Mouse (Mus musculus): ENCODE data around the gene Col6a6. TPM values are rescaled to one million over a fixed set of nuclear protein-coding genes. Genes with fewer than 3 reads are reported as not detected.

Gene Col6a6
- polyA plus RNA-seq, 1 experiment from 2014 or later, result 1.2 TPM

- no peak overlapping the region for H3K4me3 ChIP-seq
- H3K9ac ChIP-seq, result no peak overlapping the region
- H3K4me2 ChIP-seq, result no peak overlapping the region
- no peaks in the 10 kb centered on the region for H3K36me3 ChIP-seq
- WGBS, result 68% methylated on average over 2 of the region's 2 CpGs
- H3K9me3 ChIP-seq, result no peaks in the 10 kb centered on the region
- ATAC-seq (ENCODE audit: borderline replicate concordance, extremely low read depth, low FRiP score, low TSS enrichment), result no peak
- peaks cover 21% of the 10 kb centered on the region; the same call in 1 of the 2 replicates for H3K4me1 ChIP-seq
- no peak overlapping the region for H3K27ac ChIP-seq
- no peaks in the 10 kb centered on the region for H3K27me3 ChIP-seq
Measured at GRCm38 (mm10) chr9:105765891-105766290, 62.1 kb downstream of the Col6a6 start.

GRCm38 (mm10) chr9:105764681-105765080 is 63.3 kb downstream of the Col6a6 start:
- Histone ChIP-seq H3K27me3 (no peaks in the 10 kb centered on the region), H3K36me3 (no peaks in the 10 kb centered on the region), H3K4me2 (no peak overlapping the region), H3K9ac (no peak overlapping the region), H3K27ac (peak overlapping the region; percentile 82), H3K4me3 (no peak overlapping the region), H3K9me3 (no peaks in the 10 kb centered on the region), H3K4me1 (peaks cover 13% of the 10 kb centered on the region; the same call in 1 of the 2 replicates)
- 41% methylated on average over 5 of the region's 5 CpGs for WGBS
- no peak for ATAC-seq (ENCODE audit: borderline replicate concordance, extremely low read depth, low FRiP score, low TSS enrichment)

GRCm38 (mm10) chr9:105764127-105764526 is 63.8 kb downstream of the Col6a6 start:
- H3K4me3 ChIP-seq, result no peak overlapping the region
- ATAC-seq (ENCODE audit: borderline replicate concordance, extremely low read depth, low FRiP score, low TSS enrichment), result peak; percentile 89

GRCm38 (mm10) chr9:105763625-105764024 is 64.3 kb downstream of the Col6a6 start:
- H3K4me2 ChIP-seq, result no peak overlapping the region
- H3K4me1 ChIP-seq, result peaks cover 13% of the 10 kb centered on the region; the same call in 1 of the 2 replicates
- ATAC-seq (ENCODE audit: borderline replicate concordance, extremely low read depth, low FRiP score, low TSS enrichment), result no peak
- no peak overlapping the region for H3K4me3 ChIP-seq
- peak overlapping the region; percentile 60 for H3K27ac ChIP-seq
- no peak overlapping the region for H3K9ac ChIP-seq
- no peaks in the 10 kb centered on the region for H3K36me3 ChIP-seq
- H3K27me3 ChIP-seq, result no peaks in the 10 kb centered on the region
- WGBS, result 58% methylated on average over 3 of the region's 3 CpGs
- no peaks in the 10 kb centered on the region for H3K9me3 ChIP-seq

More at GRCm38 (mm10) chr9:105764127-105764526, 63.8 kb downstream of the Col6a6 start:
- H3K27me3 ChIP-seq, result no peaks in the 10 kb centered on the region
- no peak overlapping the region for H3K9ac ChIP-seq
- H3K36me3 ChIP-seq, result no peaks in the 10 kb centered on the region
- peaks cover 13% of the 10 kb centered on the region; the same call in 1 of the 2 replicates for H3K4me1 ChIP-seq
- no peaks in the 10 kb centered on the region for H3K9me3 ChIP-seq
- WGBS, result 50% methylated on average over 5 of the region's 5 CpGs
- H3K4me2 ChIP-seq, result no peak overlapping the region
- peak overlapping the region; percentile 82 for H3K27ac ChIP-seq

- Histone ChIP-seq H3K27me3 (no peaks in the 10 kb centered on the region), H3K27ac (no peak overlapping the region), H3K4me2 (no peak overlapping the region), H3K36me3 (no peaks in the 10 kb centered on the region), H3K9me3 (no peaks in the 10 kb centered on the region), H3K9ac (no peak overlapping the region), H3K4me3 (no peak overlapping the region), H3K4me1 (peaks cover 13% of the 10 kb centered on the region; the same call in 1 of the 2 replicates)
- WGBS, result 57% methylated on average over 7 of the region's 7 CpGs
- ATAC-seq (ENCODE audit: borderline replicate concordance, extremely low read depth, low FRiP score, low TSS enrichment), result no peak
Measured at GRCm38 (mm10) chr9:105762274-105762673, 65.7 kb downstream of the Col6a6 start.

- Histone ChIP-seq H3K4me2 (no peak overlapping the region), H3K36me3 (no peaks in the 10 kb centered on the region), H3K27me3 (no peaks in the 10 kb centered on the region), H3K9me3 (no peaks in the 10 kb centered on the region), H3K4me1 (peaks cover 8% of the 10 kb centered on the region; the same call in 1 of the 2 replicates), H3K27ac (no peak overlapping the region), H3K9ac (no peak overlapping the region), H3K4me3 (no peak overlapping the region)
- WGBS, result 75% methylated on average over 5 of the region's 5 CpGs
- no peak for ATAC-seq (ENCODE audit: borderline replicate concordance, extremely low read depth, low FRiP score, low TSS enrichment)
Measured at GRCm38 (mm10) chr9:105758861-105759260, 69.1 kb downstream of the Col6a6 start.

GRCm38 (mm10) chr9:105758173-105758765 is 69.7 kb downstream of the Col6a6 start:
- Histone ChIP-seq H3K4me3 (no peak overlapping the region), H3K36me3 (no peaks in the 10 kb centered on the region), H3K4me2 (no peak overlapping the region), H3K9me3 (no peaks in the 10 kb centered on the region), H3K9ac (no peak overlapping the region), H3K27me3 (no peaks in the 10 kb centered on the region), H3K4me1 (peaks cover 4% of the 10 kb centered on the region; the same call in 1 of the 2 replicates), H3K27ac (no peak overlapping the region)
- 83% methylated on average over 14 of the region's 14 CpGs for WGBS
- no peak for ATAC-seq (ENCODE audit: borderline replicate concordance, extremely low read depth, low FRiP score, low TSS enrichment)

GRCm38 (mm10) chr9:105754256-105754655 is 73.7 kb downstream of the Col6a6 start:
- no peak overlapping the region for H3K4me3 ChIP-seq
- no peak overlapping the region for H3K9ac ChIP-seq
- H3K4me1 ChIP-seq, result no peaks in the 10 kb centered on the region
- no peaks in the 10 kb centered on the region for H3K27me3 ChIP-seq
- no peaks in the 10 kb centered on the region for H3K36me3 ChIP-seq
- no peak overlapping the region for H3K27ac ChIP-seq
- no peaks in the 10 kb centered on the region for H3K9me3 ChIP-seq
- no peak for ATAC-seq (ENCODE audit: borderline replicate concordance, extremely low read depth, low FRiP score, low TSS enrichment)
- no peak overlapping the region for H3K4me2 ChIP-seq
- 40% methylated on average over 1 of the region's 1 CpGs for WGBS

- Histone ChIP-seq H3K9me3 (no peaks in the 10 kb centered on the region), H3K27ac (no peak overlapping the region), H3K4me3 (no peak overlapping the region), H3K36me3 (no peaks in the 10 kb centered on the region), H3K4me2 (no peak overlapping the region), H3K9ac (no peak overlapping the region), H3K27me3 (no peaks in the 10 kb centered on the region), H3K4me1 (no peaks in the 10 kb centered on the region)
- WGBS, result 89% methylated on average over 3 of the region's 3 CpGs
- no peak for ATAC-seq (ENCODE audit: borderline replicate concordance, extremely low read depth, low FRiP score, low TSS enrichment)
Measured at GRCm38 (mm10) chr9:105745861-105746260, 82.1 kb downstream of the Col6a6 start.

- Histone ChIP-seq H3K4me2 (no peak overlapping the region), H3K27me3 (no peaks in the 10 kb centered on the region), H3K9ac (no peak overlapping the region), H3K4me3 (no peak overlapping the region), H3K9me3 (no peaks in the 10 kb centered on the region), H3K27ac (no peak overlapping the region), H3K36me3 (no peaks in the 10 kb centered on the region), H3K4me1 (no peaks in the 10 kb centered on the region)
- 76% methylated on average over 2 of the region's 2 CpGs for WGBS
- no peak for ATAC-seq (ENCODE audit: borderline replicate concordance, extremely low read depth, low FRiP score, low TSS enrichment)
Measured at GRCm38 (mm10) chr9:105740413-105740812, 87.5 kb downstream of the Col6a6 start.

- 81% methylated on average over 9 of the region's 9 CpGs for WGBS
- ATAC-seq (ENCODE audit: borderline replicate concordance, extremely low read depth, low FRiP score, low TSS enrichment), result no peak
- no peaks in the 10 kb centered on the region for H3K36me3 ChIP-seq
Measured at GRCm38 (mm10) chr9:105739446-105739845, 88.5 kb downstream of the Col6a6 start.

GRCm38 (mm10) chr9:105737448-105737847 is 90.5 kb downstream of the Col6a6 start:
- Histone ChIP-seq H3K4me2 (no peak overlapping the region), H3K9ac (no peak overlapping the region), H3K27ac (no peak overlapping the region), H3K36me3 (no peaks in the 10 kb centered on the region), H3K4me3 (no peak overlapping the region), H3K27me3 (no peaks in the 10 kb centered on the region), H3K4me1 (no peaks in the 10 kb centered on the region), H3K9me3 (no peaks in the 10 kb centered on the region)
- 0 out of 2 replicates have a peak, but pooled peaks have one; percentile 23 for ATAC-seq (ENCODE audit: borderline replicate concordance, extremely low read depth, low FRiP score, low TSS enrichment)
- WGBS, result 26% methylated on average over 8 of the region's 8 CpGs

More at GRCm38 (mm10) chr9:105739446-105739845, 88.5 kb downstream of the Col6a6 start:
- Histone ChIP-seq H3K4me3 (no peak overlapping the region), H3K27ac (no peak overlapping the region), H3K27me3 (no peaks in the 10 kb centered on the region), H3K4me2 (no peak overlapping the region), H3K4me1 (no peaks in the 10 kb centered on the region), H3K9ac (no peak overlapping the region), H3K9me3 (no peaks in the 10 kb centered on the region)

All from lung, embryonic 15.5 days (tissue).